Mouse (Mus musculus): ENCODE measurements around the gene Fkbp5.

Fkbp5 gene

GRCm38 (mm10) chr17:28523355-28524008 lies 6.2 kb upstream of the Fkbp5 start:
- DNase-seq (ENCODE audit: low spot score in 2 of 2) = no peak

- peak; percentile 95 for DNase-seq (ENCODE audit: low spot score in 2 of 2)
Observed at GRCm38 (mm10) chr17:28522623-28523354, 5.5 kb upstream of the Fkbp5 start.

- no peak for DNase-seq (ENCODE audit: low spot score in 2 of 2)
Observed at GRCm38 (mm10) chr17:28521920-28522319, 4.6 kb upstream of the Fkbp5 start.

GRCm38 (mm10) chr17:28521071-28521726 lies 3.9 kb upstream of the Fkbp5 start:
- DNase-seq (ENCODE audit: low spot score in 2 of 2) = no peak

GRCm38 (mm10) chr17:28520561-28520960 lies 3.2 kb upstream of the Fkbp5 start:
- no peak for DNase-seq (ENCODE audit: low spot score in 2 of 2)

GRCm38 (mm10) chr17:28519827-28520226 lies 2.5 kb upstream of the Fkbp5 start:
- no peak for DNase-seq (ENCODE audit: low spot score in 2 of 2)

GRCm38 (mm10) chr17:28518615-28519071 lies 1.3 kb upstream of the Fkbp5 start:
- peak in 1 of 2 experiments; percentile 30 for DNase-seq (ENCODE audit: low spot score in 2 of 2)

GRCm38 (mm10) chr17:28517956-28518614 lies 758 bp upstream of the Fkbp5 start:
- DNase-seq (ENCODE audit: low spot score in 2 of 2) = peak; percentile 87 to 92

- DNase-seq (ENCODE audit: low spot score in 2 of 2) = no peak
Observed at GRCm38 (mm10) chr17:28516881-28517280, 446 bp downstream of the Fkbp5 start.

- DNase-seq (ENCODE audit: low spot score in 2 of 2) = no peak
Observed at GRCm38 (mm10) chr17:28515431-28516341, 1.6 kb downstream of the Fkbp5 start.

GRCm38 (mm10) chr17:28514555-28514954 lies 2.8 kb downstream of the Fkbp5 start:
- DNase-seq (ENCODE audit: low spot score in 2 of 2) = no peak

- no peak for DNase-seq (ENCODE audit: low spot score in 2 of 2)
Observed at GRCm38 (mm10) chr17:28513844-28514243, 3.5 kb downstream of the Fkbp5 start.

- no peak for DNase-seq (ENCODE audit: low spot score in 2 of 2)
Observed at GRCm38 (mm10) chr17:28513337-28513736, 4.0 kb downstream of the Fkbp5 start.

- no peak for DNase-seq (ENCODE audit: low spot score in 2 of 2)
Observed at GRCm38 (mm10) chr17:28512696-28513095, 4.6 kb downstream of the Fkbp5 start.

GRCm38 (mm10) chr17:28511616-28512541 lies 5.4 kb downstream of the Fkbp5 start:
- DNase-seq (ENCODE audit: low spot score in 2 of 2) = no peak

- DNase-seq (ENCODE audit: low spot score in 2 of 2) = no peak
Observed at GRCm38 (mm10) chr17:28510445-28511342, 6.6 kb downstream of the Fkbp5 start.

GRCm38 (mm10) chr17:28507496-28507895 lies 9.8 kb downstream of the Fkbp5 start:
- no peak for DNase-seq (ENCODE audit: low spot score in 2 of 2)

GRCm38 (mm10) chr17:28506895-28507294 lies 10.4 kb downstream of the Fkbp5 start:
- no peak for DNase-seq (ENCODE audit: low spot score in 2 of 2)

- DNase-seq (ENCODE audit: low spot score in 2 of 2) = no peak
Observed at GRCm38 (mm10) chr17:28505591-28505990, 11.7 kb downstream of the Fkbp5 start.
